Mouse (Mus musculus) activated CD4-positive, CD25-positive, alpha-beta regulatory T cell, adult 4 months (primary cell): ENCODE measurements around the gene Ell. TPM values are rescaled to one million over a fixed set of nuclear protein-coding genes. Genes with fewer than 3 reads are reported as not detected.
A peak's percentile ranks its signal among the peaks of the same experiment; 100 is the strongest.

Source experiments
- ATAC-seq: one replicate; pipeline ENCODE4 v1.8.0; 2017
- polyA plus RNA-seq, 2 experiments: library from polyadenylated mRNA; unstranded; fragments of 100-300 nt; shearing (Covaris generic); gene quantifications; one replicate each; pipeline ENCODE4 v1.2.1; 2017

The Ell gene
- polyA plus RNA-seq, 2 experiments from 2014 or later, result 27.8 to 35.2 TPM

DNA sequence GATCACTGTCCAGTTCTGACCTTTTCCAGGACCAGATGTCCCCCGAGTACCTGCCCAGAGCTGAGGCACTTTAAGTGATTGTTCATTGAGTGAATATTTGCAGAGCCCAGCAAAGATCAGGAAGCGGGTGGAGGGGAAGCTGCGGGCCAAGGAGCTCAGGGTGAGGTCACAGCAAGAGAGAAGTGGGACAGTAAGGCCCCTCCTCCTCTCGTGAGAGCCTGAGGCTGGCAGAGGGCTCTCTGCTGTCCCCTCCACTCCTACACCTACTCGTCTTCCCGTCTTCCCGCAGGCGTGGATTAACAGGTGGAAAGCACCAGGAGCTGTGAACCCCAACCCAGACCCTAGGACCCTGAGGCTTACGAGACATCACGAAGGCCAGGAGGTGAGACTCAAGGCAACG, 77.4 kb downstream of the Ell start:
- ATAC-seq, result no peak

DNA sequence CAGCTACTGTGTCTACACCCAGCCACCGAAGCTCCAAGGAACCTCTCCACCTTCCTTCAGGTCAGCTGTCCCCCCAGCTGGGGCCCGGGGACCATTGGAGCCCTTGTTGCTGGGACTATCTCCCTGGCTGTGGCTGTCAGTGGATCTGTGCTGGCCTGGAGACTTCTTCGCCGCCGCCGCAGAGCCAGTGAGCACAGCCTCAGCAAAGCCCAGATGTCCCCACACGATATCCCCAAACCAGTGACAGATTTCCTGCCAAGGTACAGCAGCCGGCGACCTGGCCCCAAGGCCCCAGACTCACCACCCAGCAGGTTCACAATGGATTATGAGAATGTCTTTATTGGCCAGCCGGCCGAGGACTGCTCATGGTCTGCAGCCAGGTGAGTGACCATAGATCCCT, 78.7 kb downstream of the Ell start:
- no peak for ATAC-seq

DNA sequence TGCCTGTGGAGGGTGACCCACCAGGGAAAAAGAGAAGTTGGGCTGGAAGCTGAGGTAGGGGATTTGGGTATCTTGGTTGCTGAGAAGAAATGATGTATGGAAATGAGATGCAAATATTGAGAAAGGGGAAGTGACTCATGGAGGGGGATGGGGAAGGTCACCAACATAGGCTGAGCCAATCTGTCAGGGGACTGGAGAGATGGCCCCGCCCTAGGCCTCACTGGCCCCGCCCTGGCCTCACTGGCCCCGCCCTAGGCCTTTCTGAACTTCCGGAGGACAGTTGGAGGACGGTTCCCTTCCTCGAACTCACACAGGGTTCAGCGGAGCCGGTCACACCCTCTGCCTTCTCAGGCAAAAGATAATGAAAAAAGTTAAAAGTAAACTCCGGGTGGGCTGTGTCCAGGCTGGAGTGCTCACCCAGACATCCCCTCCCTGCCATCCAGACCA, 79.7 kb downstream of the Ell start:
- ATAC-seq, result peak; percentile 23

DNA sequence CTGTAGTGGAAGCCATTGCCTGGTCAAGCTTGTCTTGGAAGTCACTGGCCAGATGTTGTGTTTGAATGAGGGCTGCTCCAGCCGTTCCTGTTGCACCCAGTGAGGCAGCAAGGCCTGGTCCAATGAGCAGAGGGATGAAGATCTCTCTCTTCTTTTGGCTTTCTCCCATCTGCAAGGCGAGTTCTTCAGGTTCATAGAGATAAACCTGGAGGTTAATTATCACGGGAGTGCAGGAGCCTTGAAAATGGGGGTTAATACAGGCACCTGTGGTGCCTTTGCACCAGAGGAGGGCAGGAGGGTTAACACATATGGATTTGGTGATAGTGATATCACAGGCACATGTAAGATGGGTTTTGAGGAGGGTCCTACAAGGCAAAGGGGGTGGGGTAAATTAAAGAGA, 83.0 kb downstream of the Ell start:
- ATAC-seq, result no peak

DNA sequence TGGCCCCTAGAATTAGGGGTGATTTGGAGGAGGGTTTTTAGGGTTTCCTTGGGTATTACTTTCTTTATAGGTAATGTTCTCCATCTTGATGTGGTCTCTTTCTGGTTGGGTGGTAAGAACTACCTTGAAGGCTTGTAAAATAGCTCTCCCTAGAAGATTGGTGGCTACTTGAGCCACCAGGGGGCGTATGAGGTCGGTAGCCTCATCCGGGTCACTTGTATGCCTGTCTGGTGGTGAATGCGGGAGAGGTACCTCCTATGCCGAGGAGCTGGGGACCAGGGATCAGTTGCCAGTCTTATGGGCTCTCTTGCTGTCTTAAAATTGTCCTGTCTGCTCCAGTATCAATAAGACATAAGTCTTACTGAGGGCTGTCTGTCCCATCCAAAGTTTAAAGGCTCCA, 85.8 kb downstream of the Ell start:
- no peak for ATAC-seq

DNA sequence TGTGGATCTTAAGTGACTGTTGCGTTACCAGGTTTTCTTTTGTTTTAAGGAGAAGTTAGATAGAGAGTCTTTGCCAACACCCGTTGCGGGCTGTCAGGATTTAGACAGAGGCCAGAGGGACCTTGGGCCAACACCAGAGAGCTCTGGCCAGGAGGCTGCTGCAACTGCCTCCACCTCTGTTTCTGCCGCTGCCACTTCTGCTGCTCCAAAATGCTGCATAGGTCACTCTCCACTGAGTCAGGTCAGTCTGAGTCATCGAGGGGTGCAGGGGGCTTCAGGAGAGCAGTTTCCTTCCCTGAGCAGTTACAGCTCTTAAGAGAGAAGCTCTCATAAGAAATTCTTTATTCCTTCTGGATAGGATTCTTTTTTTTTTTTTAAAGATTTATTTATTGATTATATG, 87.8 kb downstream of the Ell start:
- ATAC-seq, result no peak

DNA sequence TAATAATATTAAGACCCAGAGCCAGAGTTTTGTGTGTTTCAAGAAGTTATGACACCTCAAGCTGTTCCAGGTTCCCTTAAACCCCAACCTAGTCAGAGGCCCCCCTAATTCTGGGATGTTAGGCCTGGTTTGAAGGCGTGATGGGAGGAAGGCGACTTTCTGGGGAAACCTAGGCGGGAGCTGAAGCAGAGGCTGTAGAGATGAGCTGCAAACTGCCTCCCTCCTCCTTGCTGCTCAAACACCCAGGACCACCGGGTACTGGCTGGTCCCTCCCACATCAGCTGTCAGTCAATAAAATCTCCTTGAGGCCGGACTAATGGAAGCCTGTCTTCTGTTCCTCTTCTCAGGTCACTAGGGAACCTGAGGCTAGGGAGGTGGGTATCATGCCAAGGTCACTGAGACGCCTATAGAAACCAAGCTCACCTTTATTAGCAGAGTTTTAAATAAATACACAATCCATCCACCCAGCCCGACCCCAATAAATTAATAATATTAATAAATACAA, 89.8 kb downstream of the Ell start:
- ATAC-seq, result no peak

DNA sequence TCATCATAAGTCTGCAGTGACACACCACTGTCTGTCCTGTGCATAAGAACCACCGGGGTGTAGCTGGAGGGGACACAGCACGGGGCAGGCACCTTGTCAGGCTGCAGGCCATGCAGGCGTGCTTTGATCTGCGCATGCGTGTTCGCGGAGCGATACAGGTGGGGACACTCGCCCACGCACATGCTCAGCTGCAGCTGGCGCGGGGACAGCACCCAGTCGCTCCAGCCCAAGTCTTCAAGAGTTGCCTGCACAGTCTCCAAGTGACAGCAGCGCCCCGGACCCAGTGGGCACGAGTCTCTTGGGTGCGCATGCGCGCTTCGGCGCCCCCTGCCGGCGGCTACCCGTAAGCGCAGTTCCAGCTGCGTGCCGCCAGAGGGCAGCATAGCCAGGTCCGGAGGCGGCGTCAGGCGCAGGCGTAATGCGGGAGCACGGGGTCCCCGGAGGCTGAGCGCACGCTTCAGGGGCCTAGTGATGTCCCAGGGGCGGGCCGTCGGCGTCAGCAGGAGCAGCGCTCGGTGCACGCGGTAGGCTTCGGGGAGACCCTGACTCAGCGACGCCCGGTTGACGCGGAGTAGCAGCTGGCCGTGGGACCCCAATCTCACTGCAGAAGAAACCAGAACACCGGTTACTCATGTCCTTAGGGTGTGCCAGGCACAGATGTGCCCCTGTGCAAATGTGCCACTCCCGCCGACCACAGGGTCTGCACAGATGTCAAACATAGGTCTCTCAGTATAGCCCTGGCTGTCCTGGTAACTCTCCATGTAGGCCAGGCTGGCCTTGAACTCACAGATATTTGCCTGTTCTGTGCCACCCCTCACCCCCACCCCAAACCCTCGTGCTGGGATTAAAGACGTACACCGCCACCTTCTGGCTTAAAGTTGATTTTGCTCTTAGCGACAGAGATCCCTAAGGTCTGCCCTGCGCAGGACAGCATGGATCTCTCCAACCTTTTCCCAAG, 90.6 kb downstream of the Ell start:
- ATAC-seq, result peak; percentile 73

DNA sequence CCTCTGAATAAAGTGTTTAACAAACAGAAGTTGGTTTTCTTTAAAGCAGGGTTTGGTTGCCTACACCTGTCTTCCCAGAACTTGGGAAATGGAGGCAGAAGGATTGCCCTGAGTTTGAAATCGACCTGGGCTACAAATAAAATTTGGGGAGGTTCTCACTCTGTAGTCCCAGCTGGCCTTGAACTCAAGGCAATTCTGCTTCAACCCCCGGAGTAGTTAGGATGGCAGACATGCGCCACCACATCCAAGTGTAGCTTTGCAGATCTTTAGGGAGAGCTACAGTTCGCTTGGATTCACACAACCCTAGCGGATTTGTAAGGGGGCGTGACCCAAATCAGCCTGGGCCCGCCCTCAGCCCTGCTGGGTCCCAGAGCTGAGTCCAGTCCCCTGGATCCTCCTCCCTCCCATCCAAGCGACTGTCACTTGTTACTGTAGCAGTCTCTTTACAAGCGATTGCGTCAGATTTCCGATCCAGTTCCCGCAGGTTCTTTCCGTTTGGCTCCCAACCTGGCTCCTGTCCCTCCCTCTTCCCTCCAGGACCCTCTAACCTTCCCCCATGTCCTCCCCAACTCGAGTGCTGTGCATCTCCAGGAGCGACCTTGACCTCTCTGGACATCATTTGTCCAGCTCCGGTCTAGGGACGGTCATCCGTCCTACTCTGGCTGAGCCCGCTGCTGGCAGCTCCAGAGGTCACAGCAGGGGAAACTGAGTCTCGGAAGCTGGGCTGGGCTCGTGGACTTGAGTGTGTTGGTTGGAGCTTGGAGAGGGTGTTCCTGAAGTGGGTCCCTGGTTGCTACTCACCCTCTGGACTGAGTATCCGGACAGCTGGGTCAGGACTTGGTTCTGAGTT, 91.5 kb downstream of the Ell start:
- no peak for ATAC-seq

DNA sequence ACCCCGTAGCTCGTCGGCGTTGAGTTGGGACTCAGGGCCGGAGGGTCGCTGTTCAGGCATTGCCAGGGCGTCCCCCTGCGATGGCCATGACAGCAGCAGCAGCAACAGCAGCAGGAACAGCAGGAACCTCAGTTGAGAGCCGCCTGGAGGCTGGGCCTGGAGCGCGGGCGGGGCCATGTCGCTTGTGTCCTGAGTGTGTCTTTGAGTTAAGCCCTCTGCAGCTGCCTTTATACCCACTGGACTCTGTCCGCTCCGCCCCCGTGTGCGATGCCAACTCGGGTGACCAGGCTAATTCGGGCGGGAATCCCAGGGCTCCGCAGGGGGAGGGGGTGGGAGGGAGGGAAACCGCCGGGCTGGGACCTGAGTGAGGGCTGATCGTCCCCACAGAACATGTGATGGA, 92.2 kb downstream of the Ell start:
- ATAC-seq, result no peak

DNA sequence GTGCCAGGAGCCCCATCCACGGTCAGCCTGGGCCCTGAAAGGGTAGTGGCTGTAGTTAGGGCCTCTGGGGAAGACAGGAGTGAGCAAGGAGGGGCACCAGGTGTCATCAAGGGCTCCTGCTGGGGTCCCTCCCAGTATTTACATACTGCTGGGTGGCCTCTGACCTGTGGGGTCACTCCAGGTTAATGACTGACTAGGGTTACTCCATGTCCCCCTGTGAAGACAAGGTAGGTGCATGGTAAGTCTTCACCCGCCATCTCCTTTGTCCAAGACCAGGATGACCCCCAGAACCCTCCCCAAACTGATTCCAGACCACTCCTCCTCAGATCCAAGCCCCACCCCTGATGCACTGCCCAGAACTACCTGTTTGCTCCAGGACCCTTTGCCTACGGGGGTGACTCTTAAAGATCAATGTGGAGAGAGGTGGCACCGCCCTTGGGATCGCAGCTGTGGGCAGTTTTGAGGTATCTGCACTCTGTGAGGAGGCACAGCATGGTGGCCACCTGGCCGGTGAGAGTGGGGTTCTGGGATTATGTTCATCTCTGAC, 93.2 kb downstream of the Ell start, which contains the start of gene Gdf15:
TSS of gene Gdf15 (minus strand) at position 111 of the 547 bp plus-strand sequence.
- ATAC-seq, result no peak

DNA sequence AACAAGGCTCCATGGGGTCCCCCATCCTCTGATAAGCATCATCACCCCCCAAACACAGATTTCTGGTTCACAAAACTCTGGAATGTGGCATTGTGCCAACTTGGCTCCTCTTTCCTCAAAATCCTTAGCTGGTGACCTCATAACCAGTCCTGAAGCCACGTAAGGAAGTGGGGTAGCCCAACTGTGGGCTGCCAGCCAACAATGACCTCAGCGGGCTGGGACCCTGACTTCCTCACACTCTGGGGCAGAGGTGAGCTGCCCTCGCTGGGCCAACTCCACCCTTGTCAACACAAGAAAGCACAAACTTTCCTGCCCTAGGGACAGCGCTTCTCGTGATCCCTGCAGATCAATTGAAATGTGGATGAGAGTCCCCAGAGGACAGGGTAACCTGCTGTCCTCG, 94.8 kb downstream of the Ell start:
- ATAC-seq, result no peak

DNA sequence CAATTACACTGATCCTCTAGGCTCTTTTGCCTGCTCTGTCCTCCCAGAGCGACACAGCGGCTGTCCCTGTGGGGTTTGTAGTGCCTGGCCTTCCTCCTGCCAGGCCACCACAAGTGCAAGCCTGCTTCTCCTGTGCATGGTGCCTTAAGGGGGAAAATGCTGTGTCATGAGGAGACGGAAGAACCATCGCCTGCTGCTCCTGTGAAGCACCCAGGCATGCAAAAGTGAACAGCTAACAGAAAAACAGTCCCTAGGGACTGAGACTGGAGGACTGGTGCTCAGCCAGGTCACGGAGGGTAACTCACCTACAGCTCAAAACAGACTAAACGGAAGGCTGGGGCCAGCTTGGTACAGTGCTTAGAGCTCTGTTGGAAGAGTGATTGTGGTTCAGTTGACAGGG, 96.3 kb downstream of the Ell start:
- ATAC-seq, result no peak

DNA sequence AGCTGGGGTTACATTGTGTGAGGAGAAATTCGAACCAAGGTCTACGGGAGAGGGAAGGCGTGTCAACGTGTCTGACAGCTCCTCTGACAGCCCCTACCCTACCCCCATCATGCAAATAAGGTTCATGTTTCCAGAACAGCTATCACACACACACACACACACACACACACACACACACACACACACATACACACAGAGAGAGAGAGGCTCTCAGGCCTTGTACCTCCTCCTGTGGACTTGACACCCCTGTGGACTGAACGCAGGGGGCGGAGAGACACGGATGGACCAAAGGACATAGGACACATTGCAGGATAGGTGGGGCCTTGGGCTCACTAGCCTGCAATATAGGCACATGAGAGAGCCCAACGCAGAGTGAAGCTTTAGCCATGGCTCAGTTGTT, 97.6 kb downstream of the Ell start:
- no peak for ATAC-seq

DNA sequence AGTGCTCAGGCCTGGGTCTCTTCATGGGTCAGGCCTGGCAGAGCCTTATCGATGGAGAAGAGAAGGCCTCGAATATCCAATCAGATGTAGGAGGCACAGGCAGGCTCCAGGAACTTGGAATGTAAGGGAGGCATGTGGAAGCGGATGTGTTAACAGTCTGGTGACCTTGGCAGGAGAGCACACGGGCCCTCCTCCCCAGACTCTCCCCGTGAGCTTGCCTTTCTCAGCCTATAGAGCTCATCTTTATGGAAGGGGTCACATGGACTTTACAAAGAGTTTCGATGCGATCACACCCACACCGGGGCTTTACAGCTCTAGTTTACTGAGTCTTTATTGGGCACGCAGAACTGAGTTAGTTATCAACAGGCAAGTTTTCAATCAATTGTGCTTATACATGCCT, 99.5 kb downstream of the Ell start:
- no peak for ATAC-seq

Other genes starting within 250 kb of the Ell start
- gene Ddx49, start 237.0 kb upstream of the Ell start, polyA plus RNA-seq, result 10 to 100 TPM; 44.3 to 46.8 TPM
- gene Cope, start 236.9 kb upstream of the Ell start, polyA plus RNA-seq, result 100 to 1,000 TPM; 312 to 332 TPM
- gene Cers1, start 223.7 kb upstream of the Ell start, polyA plus RNA-seq, result not detected
- under 1 TPM in 1 of 2 experiments, not detected in 1; 0.79 TPM for gene Gdf1, start 209.6 kb upstream of the Ell start, polyA plus RNA-seq
- gene Upf1, start 186.2 kb upstream of the Ell start, polyA plus RNA-seq, result 10 to 100 TPM; 12.1 to 15.3 TPM
- gene Comp, start 165.9 kb upstream of the Ell start, polyA plus RNA-seq, result under 1 TPM in 1 of 2 experiments, not detected in 1; 0.95 TPM
- 1 to 10 TPM; 7.1 to 8.4 TPM for gene Crtc1, start 99.9 kb upstream of the Ell start, polyA plus RNA-seq
- 1 to 10 TPM; 7.2 to 9.5 TPM for gene Klhl26, start 62.5 kb upstream of the Ell start, polyA plus RNA-seq
- under 1 TPM in 1 of 2 experiments, not detected in 1; 0.22 TPM for gene Tmem59l, start 52.1 kb upstream of the Ell start, polyA plus RNA-seq
- not detected for gene Crlf1, start 46.3 kb upstream of the Ell start, polyA plus RNA-seq
- 10 to 100 TPM; 89.0 to 95.4 TPM for gene Rex1bd, start 32.7 kb upstream of the Ell start, polyA plus RNA-seq
- gene Uba52, start 28.7 kb upstream of the Ell start, polyA plus RNA-seq, result 1,000 to 10,000 TPM; 3,631 to 4,013 TPM
- 100 to 1,000 TPM; 131 to 163 TPM for gene Fkbp8, start 11.7 kb upstream of the Ell start, polyA plus RNA-seq
- 100 to 1,000 TPM; 176 to 180 TPM for gene Kxd1, start 11.5 kb upstream of the Ell start, polyA plus RNA-seq
- 10 to 100 TPM; 19.3 to 44.6 TPM for gene Isyna1, start 54.9 kb downstream of the Ell start, polyA plus RNA-seq
- gene Ssbp4, start 69.4 kb downstream of the Ell start, polyA plus RNA-seq, result 10 to 100 TPM; 15.8 to 17.7 TPM
- 1 to 10 TPM in 1 of 2 experiments, under 1 TPM in 1; 0.54 to 1.0 TPM for gene Lrrc25, start 76.7 kb downstream of the Ell start, polyA plus RNA-seq
- gene Gdf15, start 93.0 kb downstream of the Ell start, polyA plus RNA-seq, result not detected
- gene Pgpep1, start 120.9 kb downstream of the Ell start, polyA plus RNA-seq, result 1 to 10 TPM; 7.1 to 7.4 TPM
- 100 to 1,000 TPM; 115 to 120 TPM for gene Lsm4, start 133.8 kb downstream of the Ell start, polyA plus RNA-seq
- gene Jund, start 159.5 kb downstream of the Ell start, polyA plus RNA-seq, result 10 to 100 TPM; 12.5 to 20.0 TPM
- not detected for gene Iqcn, start 164.0 kb downstream of the Ell start, polyA plus RNA-seq
- gene Gm3336, start 179.1 kb downstream of the Ell start, polyA plus RNA-seq, result not detected
- under 1 TPM; 0.47 to 0.95 TPM for gene Pde4c, start 184.3 kb downstream of the Ell start, polyA plus RNA-seq
- 1 to 10 TPM; 3.8 to 5.4 TPM for gene Rab3a, start 215.2 kb downstream of the Ell start, polyA plus RNA-seq
- 10 to 100 TPM; 35.6 to 41.7 TPM for gene Mpv17l2, start 221.5 kb downstream of the Ell start, polyA plus RNA-seq
- 1 to 10 TPM; 3.9 to 5.1 TPM for gene Pik3r2, start 237.3 kb downstream of the Ell start, polyA plus RNA-seq